Mouse (Mus musculus) spleen, adult 2 months (tissue): ENCODE measurements at regions not wholly inside any gene's neighbourhood (a gene's known extent, or its start where the extent isn't known, plus 50 kb on each side); places are given as distances from the start of the nearest gene placed in this dataset.

ENCODE experiments used
- CTCF ChIP-seq: fragments of 200-500 bp; IDR thresholded peaks from 2 replicates; pipeline ENCODE4 v1.5.1; 2011; ENCODE audit warnings: mild to moderate bottlenecking, inconsistent platforms; ENCODE audit not compliant: insufficient read depth, insufficient read length, insufficient replicate concordance; ENCODE audit errors: extremely low read depth
- POLR2A ChIP-seq: fragments of 200-500 bp; IDR thresholded peaks from 2 replicates; pipeline ENCODE4 v1.6.1; 2011; ENCODE audit warnings: low read depth, low read length, inconsistent platforms

- TF ChIP-seq CTCF, result no peak
- no peak for TF ChIP-seq POLR2A
These were observed 101.4 kb upstream of the Cd180 start for GRCm38 (mm10) chr13:102591803-102592537.
